Mouse (Mus musculus): ENCODE data around the gene Arl6ip1. TPM values are rescaled to one million over a fixed set of nuclear protein-coding genes. Genes with fewer than 3 reads are reported as not detected.
A peak's percentile ranks its signal among the peaks of the same experiment; 100 is the strongest.
"Not testable (repeated sequence)": the region's sequence is repeated elsewhere in the genome, so short reads cannot be mapped to it uniquely, and the experiment has no call there.

Gene Arl6ip1
- 352 and 375 TPM in 2 replicates for polyA plus RNA-seq (2014; fragmentation: Nextera tagmentation; extraction: Ambion mirVana)

- Histone ChIP-seq H3K27me3 (ENCODE audit: insufficient read depth, low read length) (no peaks in the 10 kb centered on the region), H3K4me1 (ENCODE audit: insufficient read depth) (peaks cover 10% of the 10 kb centered on the region), H3K9ac (peak within 1 kb of the TSS; percentile 94), H3K27ac (ENCODE audit: low read depth) (peak within 1 kb of the TSS; percentile 94), H3K36me3 (ENCODE audit: insufficient read depth) (peaks cover 18% of the 10 kb centered on the region), H3K4me2 (peak within 1 kb of the TSS; percentile 77), H3K4me3 (ENCODE audit: low read depth, low read length) (peak within 1 kb of the TSS; percentile 85), H3K9me3 (ENCODE audit: low read depth, low read length) (no peaks in the 10 kb centered on the region)
- 0 out of 2 replicates have a peak, but pooled peaks have one; percentile 1 for TF ChIP-seq CTCF (IDR thresholded peaks at IDR 0.05; ENCODE audit: low read depth)
- ATAC-seq (ENCODE audit: insufficient read depth) (peak; percentile 98), DNase-seq (peak; percentile 99)
- 1% methylated on average over 39 of the region's 39 CpGs for whole genome bisulfite sequencing
Measured at GRCm38 (mm10) chr7:118129430-118130041, at the start of gene Arl6ip1. Gene Arl6ip1, minus strand, starts transcription at chr7:118129662.

GRCm38 (mm10) chr7:118175821-118176355, 46.4 kb upstream of the Arl6ip1 start:
- Histone ChIP-seq H3K27ac (ENCODE audit: low read depth) (no peak overlapping the region), H3K27me3 (ENCODE audit: insufficient read depth, low read length) (no peaks in the 10 kb centered on the region), H3K9me3 (ENCODE audit: low read depth, low read length) (no peaks in the 10 kb centered on the region), H3K4me1 (ENCODE audit: insufficient read depth) (no peaks in the 10 kb centered on the region), H3K36me3 (ENCODE audit: insufficient read depth) (peaks cover 67% of the 10 kb centered on the region), H3K4me2 (no peak overlapping the region), H3K9ac (no peak overlapping the region), H3K4me3 (ENCODE audit: low read depth, low read length) (no peak overlapping the region)
- WGBS: 72% methylated on average over 1 of the region's 1 CpGs
- TF ChIP-seq CTCF (IDR thresholded peaks at IDR 0.05; ENCODE audit: low read depth): no peak
- ATAC-seq (ENCODE audit: insufficient read depth) (no peak), DNase-seq (no peak)

- H3K4me1 ChIP-seq (ENCODE audit: insufficient read depth); H3K27ac ChIP-seq (ENCODE audit: low read depth); ATAC-seq (ENCODE audit: insufficient read depth); H3K4me3 ChIP-seq (ENCODE audit: low read depth, low read length); H3K27me3 ChIP-seq (ENCODE audit: insufficient read depth, low read length); H3K4me2 ChIP-seq; DNase-seq; H3K9ac ChIP-seq; H3K9me3 ChIP-seq (ENCODE audit: low read depth, low read length): not testable (repeated sequence)
- 84% methylated on average over 2 of the region's 2 CpGs for WGBS
- peaks cover 85% of the 10 kb centered on the region for H3K36me3 ChIP-seq (ENCODE audit: insufficient read depth)
Measured at GRCm38 (mm10) chr7:118170125-118170524, 40.7 kb upstream of the Arl6ip1 start.

GRCm38 (mm10) chr7:118163006-118163405, 33.5 kb upstream of the Arl6ip1 start:
- no peaks in the 10 kb centered on the region for H3K4me1 ChIP-seq (ENCODE audit: insufficient read depth)
- no peaks in the 10 kb centered on the region for H3K9me3 ChIP-seq (ENCODE audit: low read depth, low read length)
- H3K4me2 ChIP-seq: no peak overlapping the region
- TF ChIP-seq CTCF (IDR thresholded peaks at IDR 0.05; ENCODE audit: low read depth): no peak
- DNase-seq (no peak), ATAC-seq (ENCODE audit: insufficient read depth) (no peak)
- peaks cover 57% of the 10 kb centered on the region for H3K36me3 ChIP-seq (ENCODE audit: insufficient read depth)
- H3K27me3 ChIP-seq (ENCODE audit: insufficient read depth, low read length): no peaks in the 10 kb centered on the region
- no peak overlapping the region for H3K9ac ChIP-seq
- WGBS: 95% methylated on average over 8 of the region's 8 CpGs
- no peak overlapping the region for H3K27ac ChIP-seq (ENCODE audit: low read depth)
- no peak overlapping the region for H3K4me3 ChIP-seq (ENCODE audit: low read depth, low read length)

GRCm38 (mm10) chr7:118160121-118160520, 30.7 kb upstream of the Arl6ip1 start:
- ATAC-seq (ENCODE audit: insufficient read depth) (no peak), DNase-seq (no peak)
- Histone ChIP-seq H3K4me1 (ENCODE audit: insufficient read depth) (no peaks in the 10 kb centered on the region), H3K4me3 (ENCODE audit: low read depth, low read length) (no peak overlapping the region), H3K27me3 (ENCODE audit: insufficient read depth, low read length) (no peaks in the 10 kb centered on the region), H3K27ac (ENCODE audit: low read depth) (no peak overlapping the region), H3K9ac (no peak overlapping the region), H3K36me3 (ENCODE audit: insufficient read depth) (peaks cover 56% of the 10 kb centered on the region), H3K4me2 (no peak overlapping the region), H3K9me3 (ENCODE audit: low read depth, low read length) (no peaks in the 10 kb centered on the region)
- WGBS: 88% methylated on average over 3 of the region's 3 CpGs
- TF ChIP-seq CTCF (IDR thresholded peaks at IDR 0.05; ENCODE audit: low read depth): no peak

GRCm38 (mm10) chr7:118156461-118156860, 27.0 kb upstream of the Arl6ip1 start:
- DNase-seq (no peak), ATAC-seq (ENCODE audit: insufficient read depth) (no peak)
- Histone ChIP-seq H3K9me3 (ENCODE audit: low read depth, low read length) (no peaks in the 10 kb centered on the region), H3K27me3 (ENCODE audit: insufficient read depth, low read length) (no peaks in the 10 kb centered on the region), H3K4me2 (no peak overlapping the region), H3K4me3 (ENCODE audit: low read depth, low read length) (no peak overlapping the region), H3K4me1 (ENCODE audit: insufficient read depth) (no peaks in the 10 kb centered on the region), H3K9ac (no peak overlapping the region), H3K27ac (ENCODE audit: low read depth) (no peak overlapping the region), H3K36me3 (ENCODE audit: insufficient read depth) (peaks cover 80% of the 10 kb centered on the region)
- 90% methylated on average over 7 of the region's 7 CpGs for WGBS
- TF ChIP-seq CTCF (IDR thresholded peaks at IDR 0.05; ENCODE audit: low read depth): no peak

- Histone ChIP-seq H3K4me3 (ENCODE audit: low read depth, low read length) (no peak overlapping the region), H3K36me3 (ENCODE audit: insufficient read depth) (peaks cover 80% of the 10 kb centered on the region), H3K9me3 (ENCODE audit: low read depth, low read length) (no peaks in the 10 kb centered on the region), H3K9ac (no peak overlapping the region), H3K27me3 (ENCODE audit: insufficient read depth, low read length) (no peaks in the 10 kb centered on the region), H3K4me2 (no peak overlapping the region), H3K4me1 (ENCODE audit: insufficient read depth) (no peaks in the 10 kb centered on the region), H3K27ac (ENCODE audit: low read depth) (no peak overlapping the region)
- DNase-seq: no peak
- ATAC-seq (ENCODE audit: insufficient read depth): no peak
- TF ChIP-seq CTCF (IDR thresholded peaks at IDR 0.05; ENCODE audit: low read depth): no peak
- WGBS: 87% methylated on average over 6 of the region's 6 CpGs
Measured at GRCm38 (mm10) chr7:118154150-118154549, 24.7 kb upstream of the Arl6ip1 start.
